In genomic region chr3:145989576-145990081, GRCm38 (mm10) we compare ENCODE assay signal across 9 mouse cellular contexts. TPM values are rescaled to one million over a fixed set of nuclear protein-coding genes. Genes with fewer than 3 reads are reported as not detected.
DNase-seq lines count a peak whose midpoint lies in the region; ATAC-seq and TF ChIP-seq lines count a peak whose summit lies in the region.
"Had no signal": no experiment of that assay in that cellular context is flagged by ENCODE, and none has a peak within 500 bp of the region (broad histone marks: within the 10 kb centered on the region; RNA-seq: fewer than 3 reads in every experiment).

No protein-coding gene starts in this region.

- in situ Hi-C loops in ES-E14 (cut with MboI; ENCODE audit: low sequenced_read_pairs in 2 of 2, unreplicated experiment in 2 of 2), result no loop called here

- no peak for DNase-seq in heart, postnatal 14 days
- DNase-seq in ES-E14 (ENCODE audit: low read depth, low spot score), result no peak
- peak; percentile 91 for DNase-seq in midbrain, embryonic 11.5 days (ENCODE audit: low spot score, missing footprints)
- DNase-seq in adrenal gland, postnatal 36 days, result no peak
- no peak for DNase-seq in left cerebral cortex, postnatal 36 days (ENCODE audit: low spot score in 2 of 2)

- no peaks in the 10 kb centered on the region for H3K9me3 ChIP-seq in heart, embryonic 12.5 days (replicated peaks)
- no peaks in the 10 kb centered on the region for H3K9me3 ChIP-seq in ES-E14 (ENCODE audit: control insufficient read depth, insufficient read depth, low read depth, low read length)
- H3K9me3 ChIP-seq in heart, embryonic 16.5 days (replicated peaks; ENCODE audit: control insufficient read depth, low read length), result no peaks in the 10 kb centered on the region
- H3K9me3 ChIP-seq in midbrain, embryonic 11.5 days (ENCODE audit: control insufficient read depth, low read length), result no peaks in the 10 kb centered on the region

- intact Hi-C loops in heart, postnatal 14 days (cut with DNase I), result loop anchor here (5.0 kb wide), 2 partner anchors 37 to 53 kb away; no protein-coding TSS in a partner anchor
- intact Hi-C loops in left cerebral cortex, postnatal 36 days (cut with DNase I), result no loop called here

- peak overlapping the region; percentile 100 for H3K27ac ChIP-seq in heart, embryonic 12.5 days (ENCODE audit: poor library complexity, severe bottlenecking)
- no peak overlapping the region for H3K27ac ChIP-seq in ES-E14 (ENCODE audit: insufficient read depth, low read depth, low read length, poor library complexity, severe bottlenecking)
- H3K27ac ChIP-seq in heart, embryonic 16.5 days (ENCODE audit: low read length), result peak overlapping the region; percentile 100
- no peak overlapping the region for H3K27ac ChIP-seq in midbrain, embryonic 11.5 days (ENCODE audit: low read depth, low read length)

- peak overlapping the region; percentile 80 for H3K4me2 ChIP-seq in heart, embryonic 12.5 days
- H3K4me2 ChIP-seq in heart, embryonic 16.5 days (ENCODE audit: low read depth, low read length), result peak overlapping the region; percentile 78
- H3K4me2 ChIP-seq in midbrain, embryonic 11.5 days, result peak overlapping the region; percentile 70

- no peaks in the 10 kb centered on the region for H3K27me3 ChIP-seq in heart, embryonic 12.5 days (replicated peaks)
- H3K27me3 ChIP-seq in heart, embryonic 16.5 days (ENCODE audit: control insufficient read depth, insufficient read depth, low read length), result no peaks in the 10 kb centered on the region
- peaks cover 31% of the 10 kb centered on the region for H3K27me3 ChIP-seq in midbrain, embryonic 11.5 days (ENCODE audit: control insufficient read depth, insufficient read depth, low read length)
- H3K27me3 ChIP-seq: Patski had no signal

- H3K36me3 ChIP-seq in heart, embryonic 12.5 days, result 0 out of 2 replicates have a peak, but pooled peaks cover 8% of the 10 kb centered on the region
- no peaks in the 10 kb centered on the region for H3K36me3 ChIP-seq in ES-E14 (ENCODE audit: control insufficient read depth, insufficient read depth, low read length, poor library complexity, severe bottlenecking)
- H3K36me3 ChIP-seq in heart, embryonic 16.5 days (ENCODE audit: control insufficient read depth, insufficient read depth), result no peaks in the 10 kb centered on the region
- no peaks in the 10 kb centered on the region for H3K36me3 ChIP-seq in midbrain, embryonic 11.5 days (ENCODE audit: control insufficient read depth, insufficient read depth, low read length)

- H3K4me3 ChIP-seq in heart, embryonic 12.5 days, result peak overlapping the region; percentile 88
- peak overlapping the region; percentile 65 to 91; a peak in 3 of 4 replicates for H3K4me3 ChIP-seq in ES-E14 (ENCODE audit: insufficient read depth in 1 of 2, low read depth in 1 of 2, low read length in 2 of 2, poor library complexity in 1 of 2, severe bottlenecking in 1 of 2)
- H3K4me3 ChIP-seq in heart, embryonic 16.5 days (ENCODE audit: low read length), result peak overlapping the region; percentile 92
- H3K4me3 ChIP-seq in midbrain, embryonic 11.5 days (ENCODE audit: low read depth, low read length), result peak overlapping the region; percentile 64

- ATAC-seq in heart, embryonic 12.5 days (ENCODE audit: insufficient number of reproducible peaks, low FRiP score), result no peak
- no peak for ATAC-seq in heart, embryonic 16.5 days (replicated peaks; ENCODE audit: extremely low read depth, insufficient read depth, low FRiP score)
- no peak for ATAC-seq in midbrain, embryonic 11.5 days (ENCODE audit: low FRiP score)
- ATAC-seq in erythroid progenitor cell, adult 5-6 weeks (replicated peaks; ENCODE audit: low FRiP score, poor library complexity, severe bottlenecking), result no peak

- peaks cover 36% of the 10 kb centered on the region for H3K4me1 ChIP-seq in heart, embryonic 12.5 days (replicated peaks)
- H3K4me1 ChIP-seq in ES-E14 (ENCODE audit: control insufficient read depth in 2 of 2, insufficient read depth in 2 of 2, low read length in 2 of 2, poor library complexity in 1 of 2), result peaks cover 5 to 6% of the 10 kb centered on the region in 2 experiments; a peak in 3 of 4 replicates
- peaks cover 28% of the 10 kb centered on the region for H3K4me1 ChIP-seq in heart, embryonic 16.5 days (ENCODE audit: control insufficient read depth, insufficient read depth, low read length)
- H3K4me1 ChIP-seq in midbrain, embryonic 11.5 days (ENCODE audit: control insufficient read depth, insufficient read depth, low read length), result peaks cover 11% of the 10 kb centered on the region

- peak overlapping the region; percentile 99 for H3K9ac ChIP-seq in heart, embryonic 12.5 days
- no peak overlapping the region for H3K9ac ChIP-seq in ES-E14 (ENCODE audit: insufficient read depth, low read depth, low read length, poor library complexity, severe bottlenecking)
- peak overlapping the region; percentile 94 for H3K9ac ChIP-seq in heart, embryonic 16.5 days (ENCODE audit: low read length)
- H3K9ac ChIP-seq in midbrain, embryonic 11.5 days (ENCODE audit: low read length), result no peak overlapping the region

- WGBS in heart, embryonic 12.5 days, result 3% methylated on average over 11 of the region's 11 CpGs
- WGBS in heart, embryonic 16.5 days, result 12% methylated on average over 11 of the region's 11 CpGs
- 6% methylated on average over 11 of the region's 11 CpGs for WGBS in midbrain, embryonic 11.5 days

TF ChIP-seq in ES-E14, 5 proteins besides CTCF, POLR2A, EP300 and RAD21:
- no peak for TF ChIP-seq HCFC1 (IDR thresholded peaks at IDR 0.05; ENCODE audit: borderline replicate concordance, insufficient read depth, low read length)
- TF ChIP-seq MAFK (IDR thresholded peaks at IDR 0.05; ENCODE audit: insufficient read depth, low read depth, low read length), result no peak
- no peak for TF ChIP-seq ZC3H11A (IDR thresholded peaks at IDR 0.05; ENCODE audit: borderline replicate concordance, low read depth, low read length)
- TF ChIP-seq ZNF384 (IDR thresholded peaks at IDR 0.05; ENCODE audit: low read depth, low read length), result no peak
- no peak for TF ChIP-seq CHD2 (IDR thresholded peaks at IDR 0.05; ENCODE audit: low read depth, low read length)

RNA-seq across cellular contexts. Expression of gene Syde2, which starts 2.0 kb away (rescaled TPM):
- 7.3 and 7.5 TPM in 2 replicates for polyA plus RNA-seq in heart, embryonic 12.5 days (2016; fragmentation: Nextera tagmentation; extraction: Ambion mirVana)
- 10 to 100 TPM; 21.5 to 25.4 TPM for total RNA-seq in heart, postnatal 14 days (2021)
- 17.3 and 19.9 TPM in 2 replicates for total RNA-seq in ES-E14 (2012; rRNA removed)
- polyA plus RNA-seq in heart, embryonic 16.5 days (2015; fragmentation: Nextera tagmentation; extraction: Ambion mirVana), result 10.2 and 10.3 TPM in 2 replicates
- polyA plus RNA-seq in midbrain, embryonic 11.5 days (2014; fragmentation: Nextera tagmentation; extraction: Ambion mirVana), result 0.93 and 1.1 TPM in 2 replicates
- total RNA-seq in adrenal gland, postnatal 36 days (2021), result 1 to 10 TPM; 6.0 to 7.7 TPM
- 1 to 10 TPM; 3.1 to 3.5 TPM for total RNA-seq in left cerebral cortex, postnatal 36 days (2021)
- total RNA-seq in erythroid progenitor cell, adult 5-6 weeks (2015; ENCODE audit: low replicate concordance), result not detected in 2 replicates
- 0.39 TPM in 1 of 2 replicates, not detected in the other for total RNA-seq in erythroid progenitor cell, adult 5-6 weeks (2017; ENCODE audit: low replicate concordance)

RNA-seq across cellular contexts. Expression of gene 2410004B18Rik, which starts 51.8 kb away (rescaled TPM):
- polyA plus RNA-seq in heart, embryonic 12.5 days (2016; fragmentation: Nextera tagmentation; extraction: Ambion mirVana), result 46.6 and 47.2 TPM in 2 replicates
- total RNA-seq in heart, postnatal 14 days (2021), result 10 to 100 TPM; 16.7 to 22.9 TPM
- total RNA-seq in ES-E14 (2012; rRNA removed), result 21.6 and 38.7 TPM in 2 replicates
- 39.6 and 45.5 TPM in 2 replicates for polyA plus RNA-seq in heart, embryonic 16.5 days (2015; fragmentation: Nextera tagmentation; extraction: Ambion mirVana)
- polyA plus RNA-seq in midbrain, embryonic 11.5 days (2014; fragmentation: Nextera tagmentation; extraction: Ambion mirVana), result 63.3 and 69.3 TPM in 2 replicates
- total RNA-seq in adrenal gland, postnatal 36 days (2021), result 10 to 100 TPM; 22.3 to 22.8 TPM
- 10 to 100 TPM; 36.8 to 44.5 TPM for total RNA-seq in left cerebral cortex, postnatal 36 days (2021)
- total RNA-seq in erythroid progenitor cell, adult 5-6 weeks (2015; ENCODE audit: low replicate concordance), result 27.0 and 27.7 TPM in 2 replicates
- 11.3 and 14.4 TPM in 2 replicates for total RNA-seq in erythroid progenitor cell, adult 5-6 weeks (2017; ENCODE audit: low replicate concordance)

Comparison
In these comparisons a context has a peak if more than half of its experiments do, and no peak if none do; other contexts are left out.
1. H3K27ac ChIP-seq: peak in heart, embryonic 12.5 days (single experiment) and heart, embryonic 16.5 days (single experiment); none in ES-E14 (single experiment) and midbrain, embryonic 11.5 days (single experiment).
2. H3K9ac ChIP-seq: peak in heart, embryonic 12.5 days (single experiment) and heart, embryonic 16.5 days (single experiment); none in ES-E14 (single experiment) and midbrain, embryonic 11.5 days (single experiment).
3. Peak in every context shown above with its lines, with median percentiles within 50 percentile points of each other: H3K4me2 ChIP-seq and H3K4me3 ChIP-seq.